ENCODE assay signal across 9 mouse cellular contexts in the genomic region with DNA sequence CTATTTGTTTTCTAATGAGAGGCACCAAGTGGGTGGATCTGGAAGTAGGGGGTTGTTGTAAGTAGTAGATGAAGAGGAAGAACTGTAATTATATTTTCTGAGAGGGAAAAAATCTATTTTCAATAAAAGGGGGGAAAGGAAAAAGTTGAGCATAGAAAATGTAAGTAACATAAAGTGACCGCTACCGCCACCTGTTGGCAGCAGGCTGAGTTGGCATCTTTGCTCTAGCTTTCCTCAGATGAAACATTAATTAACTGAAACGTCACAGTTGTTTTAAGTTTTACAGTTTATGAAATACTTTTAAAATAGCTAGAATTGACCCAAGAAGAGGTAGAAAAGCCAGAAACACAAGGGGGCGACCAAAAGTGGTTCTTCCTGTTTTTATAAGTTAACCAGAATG. TPM values are rescaled to one million over a fixed set of nuclear protein-coding genes. Genes with fewer than 3 reads are reported as not detected.
A peak's percentile ranks its signal among the peaks of the same experiment; 100 is the strongest.
DNase-seq lines count a peak whose midpoint lies in the region; ATAC-seq and TF ChIP-seq lines count a peak whose summit lies in the region.
"Had no signal": no experiment of that assay in that cellular context is flagged by ENCODE, and none has a peak within 500 bp of the region (broad histone marks: within the 10 kb centered on the region; RNA-seq: fewer than 3 reads in every experiment).

No protein-coding gene starts in this region.

- TF ChIP-seq CTCF in midbrain, postnatal 0 days (IDR thresholded peaks at IDR 0.05): peak; percentile 53
- peak; percentile 76 for TF ChIP-seq CTCF in brain, embryonic 14.5 days (IDR thresholded peaks at IDR 0.05; ENCODE audit: borderline replicate concordance, extremely low read depth, insufficient read depth, insufficient read length)

- DNase-seq in forebrain, embryonic 11.5 days (ENCODE audit: low spot score): peak; percentile 64
- DNase-seq in forebrain, embryonic 10.5 days (ENCODE audit: extremely low spot score, low spot score): no peak
- no peak for DNase-seq in midbrain, postnatal 0 days (ENCODE audit: low spot score)
- peak; percentile 42 for DNase-seq in brain, embryonic 14.5 days (ENCODE audit: low read depth)
- peak; percentile 36 to 66 for DNase-seq in heart, postnatal 36 days

- no peaks in the 10 kb centered on the region for H3K4me1 ChIP-seq in forebrain, embryonic 11.5 days (replicated peaks; ENCODE audit: control insufficient read depth, insufficient read depth, low read length)
- H3K4me1 ChIP-seq in forebrain, embryonic 10.5 days: no peaks in the 10 kb centered on the region
- no peaks in the 10 kb centered on the region for H3K4me1 ChIP-seq in midbrain, postnatal 0 days (ENCODE audit: insufficient read depth, low read length)
- H3K4me1 ChIP-seq in midbrain, embryonic 16.5 days (ENCODE audit: control insufficient read depth, insufficient read depth, low read length): no peaks in the 10 kb centered on the region
- H3K4me1 ChIP-seq in forebrain, embryonic 12.5 days: no peaks in the 10 kb centered on the region
- H3K4me1 ChIP-seq: neural tube, embryonic 13.5 days had no signal

- no peaks in the 10 kb centered on the region for H3K36me3 ChIP-seq in forebrain, embryonic 11.5 days (ENCODE audit: control insufficient read depth, insufficient read depth, low read length)
- no peaks in the 10 kb centered on the region for H3K36me3 ChIP-seq in forebrain, embryonic 10.5 days (replicated peaks)
- no peaks in the 10 kb centered on the region for H3K36me3 ChIP-seq in midbrain, postnatal 0 days (ENCODE audit: insufficient read depth, low read length)
- no peaks in the 10 kb centered on the region for H3K36me3 ChIP-seq in midbrain, embryonic 16.5 days (ENCODE audit: control insufficient read depth, insufficient read depth, low read length)
- no peaks in the 10 kb centered on the region for H3K36me3 ChIP-seq in forebrain, embryonic 12.5 days (replicated peaks)
- H3K36me3 ChIP-seq: neural tube, embryonic 13.5 days had no signal

- H3K27ac ChIP-seq in forebrain, embryonic 11.5 days (ENCODE audit: low read depth, low read length): no peak overlapping the region
- no peak overlapping the region for H3K27ac ChIP-seq in forebrain, embryonic 10.5 days
- no peak overlapping the region for H3K27ac ChIP-seq in midbrain, postnatal 0 days (ENCODE audit: low read depth, low read length)
- H3K27ac ChIP-seq in midbrain, embryonic 16.5 days (ENCODE audit: low read length): no peak overlapping the region
- H3K27ac ChIP-seq in forebrain, embryonic 12.5 days: no peak overlapping the region
- H3K27ac ChIP-seq: neural tube, embryonic 13.5 days had no signal

- TF ChIP-seq POLR2A in brain, embryonic 14.5 days (IDR thresholded peaks at IDR 0.05; ENCODE audit: borderline replicate concordance, extremely low read depth, insufficient read depth, insufficient read length, poor library complexity, severe bottlenecking): no peak

- no peaks in the 10 kb centered on the region for H3K27me3 ChIP-seq in forebrain, embryonic 11.5 days (ENCODE audit: control insufficient read depth, insufficient read depth, low read length)
- H3K27me3 ChIP-seq in forebrain, embryonic 10.5 days (ENCODE audit: poor library complexity, severe bottlenecking): no peaks in the 10 kb centered on the region
- H3K27me3 ChIP-seq in midbrain, postnatal 0 days (ENCODE audit: insufficient read depth, low read length): no peaks in the 10 kb centered on the region
- H3K27me3 ChIP-seq in midbrain, embryonic 16.5 days (ENCODE audit: control insufficient read depth, insufficient read depth, low read depth, low read length): no peaks in the 10 kb centered on the region
- H3K27me3 ChIP-seq in forebrain, embryonic 12.5 days: no peaks in the 10 kb centered on the region; the same call in 1 of the 2 replicates
- H3K27me3 ChIP-seq: neural tube, embryonic 13.5 days had no signal

- no peak overlapping the region for H3K4me2 ChIP-seq in forebrain, embryonic 11.5 days (ENCODE audit: low read depth, low read length, severe bottlenecking)
- H3K4me2 ChIP-seq in midbrain, postnatal 0 days (ENCODE audit: low read depth, low read length, poor library complexity, severe bottlenecking): no peak overlapping the region
- no peak overlapping the region for H3K4me2 ChIP-seq in midbrain, embryonic 16.5 days (ENCODE audit: low read length)
- no peak overlapping the region for H3K4me2 ChIP-seq in forebrain, embryonic 12.5 days
- H3K4me2 ChIP-seq: neural tube, embryonic 13.5 days had no signal

- H3K9me3 ChIP-seq in forebrain, embryonic 11.5 days (ENCODE audit: control insufficient read depth, low read length): no peaks in the 10 kb centered on the region
- no peaks in the 10 kb centered on the region for H3K9me3 ChIP-seq in forebrain, embryonic 10.5 days
- H3K9me3 ChIP-seq in midbrain, postnatal 0 days (ENCODE audit: low read length): peaks cover 3% of the 10 kb centered on the region; the same call in 1 of the 2 replicates
- no peaks in the 10 kb centered on the region for H3K9me3 ChIP-seq in midbrain, embryonic 16.5 days (replicated peaks; ENCODE audit: control insufficient read depth, low read length, poor library complexity, severe bottlenecking)
- no peaks in the 10 kb centered on the region for H3K9me3 ChIP-seq in forebrain, embryonic 12.5 days
- H3K9me3 ChIP-seq: neural tube, embryonic 13.5 days had no signal

- no peak overlapping the region for H3K4me3 ChIP-seq in forebrain, embryonic 11.5 days (ENCODE audit: low read depth, low read length)
- H3K4me3 ChIP-seq in forebrain, embryonic 10.5 days: no peak overlapping the region
- H3K4me3 ChIP-seq in midbrain, postnatal 0 days (ENCODE audit: low read depth, low read length): no peak overlapping the region
- H3K4me3 ChIP-seq in midbrain, embryonic 16.5 days (ENCODE audit: low read depth, low read length): no peak overlapping the region
- no peak overlapping the region for H3K4me3 ChIP-seq in forebrain, embryonic 12.5 days (replicated peaks)
- H3K4me3 ChIP-seq: neural tube, embryonic 13.5 days had no signal

- 5% methylated on average over 4 of the region's 4 CpGs for WGBS in forebrain, embryonic 11.5 days
- whole genome bisulfite sequencing in forebrain, embryonic 10.5 days: 10% methylated on average over 4 of the region's 4 CpGs
- 7% methylated on average over 4 of the region's 4 CpGs for WGBS in midbrain, postnatal 0 days
- WGBS in midbrain, embryonic 16.5 days: 9% methylated on average over 4 of the region's 4 CpGs
- 9% methylated on average over 4 of the region's 4 CpGs for WGBS in forebrain, embryonic 12.5 days

- intact Hi-C loops in heart, postnatal 36 days (cut with DNase I): loop anchor here (1.0 to 5.0 kb wide), 2 partner anchors 83 to 274 kb away; no protein-coding TSS in a partner anchor

- no peak for ATAC-seq in forebrain, embryonic 11.5 days (replicated peaks; ENCODE audit: low FRiP score)
- ATAC-seq in midbrain, postnatal 0 days (ENCODE audit: low FRiP score): no peak
- no peak for ATAC-seq in midbrain, embryonic 16.5 days
- ATAC-seq in megakaryocyte progenitor cell, adult 5-6 weeks (replicated peaks; ENCODE audit: poor library complexity): peak; percentile 92
- ATAC-seq in forebrain, embryonic 12.5 days (ENCODE audit: low FRiP score): no peak

- no peak overlapping the region for H3K9ac ChIP-seq in forebrain, embryonic 11.5 days (ENCODE audit: low read length)
- no peak overlapping the region for H3K9ac ChIP-seq in midbrain, postnatal 0 days (replicated peaks; ENCODE audit: low read length, poor library complexity, severe bottlenecking)
- no peak overlapping the region for H3K9ac ChIP-seq in midbrain, embryonic 16.5 days (ENCODE audit: low read depth, low read length)
- H3K9ac ChIP-seq in forebrain, embryonic 12.5 days: no peak overlapping the region
- H3K9ac ChIP-seq: neural tube, embryonic 13.5 days had no signal

RNA-seq across cellular contexts. Expression of a gene that starts 22.8 kb away (rescaled TPM):
- polyA plus RNA-seq in forebrain, embryonic 11.5 days (2014; fragmentation: Nextera tagmentation; extraction: Ambion mirVana): 8.3 and 9.0 TPM in 2 replicates
- polyA plus RNA-seq in forebrain, embryonic 10.5 days (2016; fragmentation: Nextera tagmentation; extraction: Ambion mirVana): 8.3 and 8.6 TPM in 2 replicates
- 9.3 and 11.3 TPM in 2 replicates for total RNA-seq in midbrain, postnatal 0 days (2014; rRNA removed)
- 16.0 and 16.1 TPM in 2 replicates for polyA plus RNA-seq in midbrain, postnatal 0 days (2015; fragmentation: Nextera tagmentation; extraction: Ambion mirVana)
- 9.7 and 13.1 TPM in 2 replicates for polyA plus RNA-seq in midbrain, embryonic 16.5 days (2015; fragmentation: Nextera tagmentation; extraction: Ambion mirVana)
- polyA plus RNA-seq in brain, embryonic 14.5 days (2012; rRNA removed): 1.8 and 3.2 TPM in 2 replicates
- 1 to 10 TPM; 3.5 to 4.5 TPM for total RNA-seq in heart, postnatal 36 days (2021)
- 2.0 and 4.1 TPM in 2 replicates for total RNA-seq in megakaryocyte progenitor cell, adult 5-6 weeks (2015)
- 5.8 and 5.9 TPM in 2 replicates for total RNA-seq in megakaryocyte progenitor cell, adult 5-6 weeks (2017)
- polyA plus RNA-seq in forebrain, embryonic 12.5 days (2016; fragmentation: Nextera tagmentation; extraction: Ambion mirVana): 7.7 and 10.3 TPM in 2 replicates

Comparison
In these comparisons a context has a peak if more than half of its experiments do, and no peak if none do; other contexts are left out.
1. DNase-seq: peak in forebrain, embryonic 11.5 days (single experiment), brain, embryonic 14.5 days (single experiment) and heart, postnatal 36 days (2 of 2); none in forebrain, embryonic 10.5 days (single experiment) and midbrain, postnatal 0 days (single experiment).